Mouse (Mus musculus): ENCODE data around the gene Cmklr1. TPM values are rescaled to one million over a fixed set of nuclear protein-coding genes. Genes with fewer than 3 reads are reported as not detected.
"Not testable (repeated sequence)": the region's sequence is repeated elsewhere in the genome, so short reads cannot be mapped to it uniquely, and the experiment has no call there.

Gene Cmklr1
- polyA plus RNA-seq, 1 experiment from 2014 or later = 3.6 TPM

DNA sequence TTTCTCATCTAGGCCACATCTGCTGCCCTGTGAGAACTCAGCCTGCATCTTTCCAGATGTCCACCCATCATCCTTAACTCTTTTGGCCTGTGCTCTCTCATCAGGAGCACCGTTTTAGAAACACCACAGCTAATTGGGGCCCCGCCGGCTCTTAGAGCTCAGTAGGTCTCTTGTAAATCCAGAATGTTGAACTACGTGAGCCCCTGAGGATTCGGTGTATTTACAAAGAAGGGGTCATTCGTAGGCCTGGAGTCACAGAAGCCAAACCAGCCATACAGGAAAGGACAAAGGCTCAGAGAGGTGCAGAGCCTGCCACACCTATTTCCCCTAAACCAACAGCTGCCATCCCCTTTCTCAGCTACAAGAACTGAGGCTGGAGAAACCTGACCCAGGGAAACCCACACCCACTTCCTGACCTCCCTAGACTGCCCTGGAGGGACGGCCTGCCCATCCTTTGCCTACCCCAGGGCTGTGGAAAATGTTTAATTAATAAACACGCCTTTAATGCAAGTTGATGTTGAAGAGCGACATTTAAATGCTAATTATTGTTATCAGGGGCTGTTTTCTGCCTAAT lies 53.4 kb downstream of the Cmklr1 start:
- H3K4me2 ChIP-seq (replicated peaks) = no peak overlapping the region
- H3K27me3 ChIP-seq = no peaks in the 10 kb centered on the region
- H3K9me3 ChIP-seq = no peaks in the 10 kb centered on the region
- no peak overlapping the region for H3K9ac ChIP-seq
- no peak overlapping the region for H3K27ac ChIP-seq
- peaks cover 34% of the 10 kb centered on the region for H3K4me1 ChIP-seq
- H3K36me3 ChIP-seq = no peaks in the 10 kb centered on the region
- 47% methylated on average over 9 of the region's 9 CpGs for WGBS
- H3K4me3 ChIP-seq = no peak overlapping the region
- ATAC-seq (ENCODE audit: low FRiP score, low read depth) = no peak

DNA sequence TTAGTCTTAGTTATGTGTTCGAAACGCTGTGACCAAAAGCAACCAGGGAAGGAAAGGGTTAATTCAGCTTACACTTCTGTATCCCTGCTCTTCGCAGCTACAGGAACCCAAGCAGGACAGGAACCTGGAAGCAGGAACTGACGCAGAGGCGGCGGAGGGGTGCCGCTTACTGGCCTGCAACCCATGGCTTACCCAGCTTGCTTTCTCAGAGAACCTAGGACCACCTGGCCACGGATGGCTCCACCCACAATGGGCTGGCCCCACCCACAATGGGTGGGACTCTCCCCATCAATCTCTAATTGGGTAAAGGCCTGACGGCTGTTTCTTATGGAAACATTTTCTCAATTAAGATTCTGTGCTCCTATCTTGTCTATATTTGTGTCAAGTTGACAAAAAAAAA lies 54.0 kb downstream of the Cmklr1 start:
- Histone ChIP-seq H3K4me1 (peaks cover 35% of the 10 kb centered on the region), H3K9me3 (no peaks in the 10 kb centered on the region), H3K36me3 (no peaks in the 10 kb centered on the region), H3K4me3 (no peak overlapping the region), H3K4me2 (replicated peaks) (no peak overlapping the region), H3K27me3 (no peaks in the 10 kb centered on the region), H3K9ac (no peak overlapping the region), H3K27ac (no peak overlapping the region)
- no peak for ATAC-seq (ENCODE audit: low FRiP score, low read depth)
- WGBS = 77% methylated on average over 9 of the region's 9 CpGs

DNA sequence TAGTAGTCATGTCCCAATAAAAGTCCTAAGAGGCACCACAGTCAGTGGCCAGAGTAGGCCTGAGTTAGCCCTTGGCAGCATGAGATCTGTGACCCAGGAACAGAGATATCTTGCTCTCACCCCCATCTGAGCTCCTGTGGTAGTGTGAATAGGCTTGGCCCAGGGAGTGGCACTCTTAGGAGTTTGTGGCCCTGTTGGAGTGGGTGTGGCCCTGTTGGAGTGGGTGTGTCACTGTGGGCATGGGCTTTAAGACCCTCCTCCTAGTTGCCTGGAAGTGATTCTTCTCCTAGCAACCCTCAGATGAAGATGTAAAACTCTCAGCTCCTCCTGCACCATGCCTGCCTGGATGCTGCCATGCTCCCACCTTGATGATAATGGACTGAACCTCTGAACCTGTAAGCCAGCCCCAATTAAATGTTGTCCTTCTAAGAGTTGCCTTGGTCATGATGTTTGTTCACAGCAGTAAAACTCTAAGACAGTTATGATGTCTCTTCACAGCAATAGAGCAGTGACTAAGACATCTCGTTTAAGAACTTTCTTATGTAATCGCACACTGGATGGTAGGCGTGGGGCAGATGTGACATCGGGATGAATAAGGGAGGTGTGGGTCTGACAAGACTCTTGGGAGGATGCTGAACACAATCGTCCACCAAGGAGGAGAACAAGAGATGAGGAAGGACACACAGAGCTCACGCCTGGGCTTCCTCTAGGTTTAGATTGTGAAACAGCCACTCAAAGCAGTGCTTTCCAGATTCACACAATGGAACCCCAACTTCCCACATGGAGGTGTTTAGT lies 56.1 kb downstream of the Cmklr1 start:
- H3K27ac ChIP-seq = no peak overlapping the region
- H3K9ac ChIP-seq = no peak overlapping the region
- 88% methylated on average over 6 of the region's 6 CpGs for WGBS
- no peak overlapping the region for H3K4me3 ChIP-seq
- ATAC-seq (ENCODE audit: low FRiP score, low read depth) = no peak
- no peaks in the 10 kb centered on the region for H3K36me3 ChIP-seq
- H3K9me3 ChIP-seq = no peaks in the 10 kb centered on the region
- no peak overlapping the region for H3K4me2 ChIP-seq (replicated peaks)
- H3K4me1 ChIP-seq = peaks cover 43% of the 10 kb centered on the region
- no peaks in the 10 kb centered on the region for H3K27me3 ChIP-seq

DNA sequence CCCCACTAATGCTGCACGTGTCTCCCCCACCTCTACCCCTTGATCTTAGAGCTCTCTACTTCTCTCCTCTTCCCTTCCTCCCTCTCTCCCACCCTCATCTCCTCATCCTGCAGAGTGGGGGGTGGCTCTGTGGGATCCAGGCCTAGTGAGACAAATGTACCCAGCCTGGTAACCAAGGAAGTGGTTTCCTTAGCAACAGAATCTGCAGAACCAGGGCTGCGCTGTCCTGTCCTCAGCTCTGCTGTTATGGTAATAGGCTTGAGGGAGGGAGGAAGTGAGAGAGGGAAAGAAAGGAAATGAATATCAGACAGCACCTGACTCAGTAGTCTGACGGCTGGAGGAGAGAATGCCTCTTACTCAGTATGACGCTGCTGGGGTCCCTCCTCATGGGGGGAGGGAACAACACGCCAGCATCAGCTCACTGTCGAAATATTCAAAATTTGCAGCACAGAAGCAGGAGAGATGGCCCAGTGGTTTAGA lies 58.4 kb downstream of the Cmklr1 start:
- Histone ChIP-seq H3K36me3 (no peaks in the 10 kb centered on the region), H3K9ac (no peak overlapping the region), H3K4me1 (peaks cover 43% of the 10 kb centered on the region), H3K9me3 (no peaks in the 10 kb centered on the region), H3K4me2 (replicated peaks) (no peak overlapping the region), H3K27me3 (no peaks in the 10 kb centered on the region), H3K27ac (no peak overlapping the region), H3K4me3 (no peak overlapping the region)
- 23% methylated on average over 6 of the region's 6 CpGs for WGBS
- ATAC-seq (ENCODE audit: low FRiP score, low read depth) = no peak

DNA sequence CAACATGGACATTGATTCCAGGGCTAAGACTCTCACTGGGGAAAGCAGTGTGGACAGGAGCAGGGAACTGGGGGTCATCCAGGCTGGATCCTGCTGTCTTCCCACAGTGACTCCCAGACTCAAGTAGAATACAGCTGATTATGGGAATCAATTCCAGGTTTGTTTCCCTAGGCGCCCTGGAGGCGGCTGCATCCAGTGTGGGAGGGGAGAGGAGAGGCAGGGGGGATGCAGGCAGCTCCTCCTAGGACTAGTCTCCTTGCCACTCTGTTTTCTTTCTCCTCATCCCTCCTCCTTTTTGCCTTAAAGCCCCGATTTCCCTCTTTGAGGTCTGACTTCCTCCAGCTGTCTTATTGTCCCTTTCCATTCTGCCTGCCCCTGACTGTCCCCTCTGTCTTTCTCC lies 59.1 kb downstream of the Cmklr1 start:
- ATAC-seq (ENCODE audit: low FRiP score, low read depth) = no peak
- Histone ChIP-seq H3K4me1 (peaks cover 43% of the 10 kb centered on the region), H3K4me2 (replicated peaks) (no peak overlapping the region), H3K27ac (no peak overlapping the region), H3K4me3 (no peak overlapping the region), H3K36me3 (no peaks in the 10 kb centered on the region), H3K9ac (no peak overlapping the region), H3K9me3 (no peaks in the 10 kb centered on the region), H3K27me3 (no peaks in the 10 kb centered on the region)
- 2% methylated on average over 3 of the region's 3 CpGs for WGBS

DNA sequence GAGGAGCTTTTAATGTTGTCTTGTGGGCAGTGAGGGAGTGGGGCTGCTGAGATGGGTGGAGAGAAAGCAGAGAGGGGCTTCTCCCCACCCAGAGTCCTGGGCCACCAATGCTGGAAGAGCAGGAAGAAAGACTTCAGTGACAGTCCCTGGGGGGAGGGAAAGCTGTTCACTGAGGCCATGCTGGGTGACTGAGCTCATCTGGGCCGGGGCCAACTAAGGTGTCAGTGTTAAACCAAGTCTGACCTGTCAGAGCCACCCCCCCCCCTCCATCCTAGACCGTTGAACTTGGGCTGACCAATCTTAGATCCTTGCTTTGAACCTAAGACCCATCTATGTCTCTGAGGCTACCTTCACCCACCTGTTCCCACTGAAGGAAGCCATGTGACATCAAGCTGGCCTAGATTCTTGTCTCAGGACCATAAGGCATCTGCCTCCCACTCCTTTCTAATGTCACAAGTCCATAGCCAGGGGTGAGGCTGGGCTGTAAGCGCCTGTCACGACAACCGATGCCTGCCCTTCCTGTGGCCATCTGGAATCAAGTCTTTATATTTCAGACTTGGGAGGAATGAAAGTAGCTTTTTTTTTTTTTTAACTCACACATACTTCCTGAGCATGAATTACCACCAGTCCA lies 60.1 kb downstream of the Cmklr1 start:
- Histone ChIP-seq H3K9ac (no peak overlapping the region), H3K36me3 (no peaks in the 10 kb centered on the region), H3K4me2 (replicated peaks) (no peak overlapping the region), H3K4me1 (peaks cover 43% of the 10 kb centered on the region), H3K9me3 (no peaks in the 10 kb centered on the region), H3K27me3 (no peaks in the 10 kb centered on the region), H3K27ac (no peak overlapping the region), H3K4me3 (no peak overlapping the region)
- ATAC-seq (ENCODE audit: low FRiP score, low read depth) = no peak
- WGBS = 45% methylated on average over 5 of the region's 5 CpGs

DNA sequence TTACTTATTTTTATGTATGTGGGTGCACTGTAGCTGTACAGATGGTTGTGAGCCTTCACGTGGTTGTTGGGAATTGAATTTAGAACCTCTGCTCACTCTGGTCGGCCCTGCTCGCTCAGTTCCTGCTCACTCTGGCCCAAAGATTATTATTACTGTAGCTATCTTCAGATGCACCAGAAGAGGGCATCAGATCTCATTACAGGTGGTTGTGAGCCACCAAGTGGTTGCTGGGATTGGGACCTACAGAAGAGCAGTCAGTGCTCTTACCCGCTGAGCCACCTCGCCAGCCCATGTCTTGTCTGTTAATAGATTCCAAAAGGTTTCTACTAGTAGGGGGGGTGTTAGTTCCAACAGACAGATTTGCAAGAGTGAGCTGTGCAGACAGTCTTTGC lies 63.8 kb downstream of the Cmklr1 start:
- not testable (repeated sequence) for H3K27ac ChIP-seq; H3K4me3 ChIP-seq; H3K36me3 ChIP-seq; H3K4me2 ChIP-seq (replicated peaks); H3K9me3 ChIP-seq; ATAC-seq (ENCODE audit: low FRiP score, low read depth); H3K9ac ChIP-seq; H3K27me3 ChIP-seq
- WGBS = 54% methylated on average over 5 of the region's 5 CpGs
- peaks cover 37% of the 10 kb centered on the region for H3K4me1 ChIP-seq

DNA sequence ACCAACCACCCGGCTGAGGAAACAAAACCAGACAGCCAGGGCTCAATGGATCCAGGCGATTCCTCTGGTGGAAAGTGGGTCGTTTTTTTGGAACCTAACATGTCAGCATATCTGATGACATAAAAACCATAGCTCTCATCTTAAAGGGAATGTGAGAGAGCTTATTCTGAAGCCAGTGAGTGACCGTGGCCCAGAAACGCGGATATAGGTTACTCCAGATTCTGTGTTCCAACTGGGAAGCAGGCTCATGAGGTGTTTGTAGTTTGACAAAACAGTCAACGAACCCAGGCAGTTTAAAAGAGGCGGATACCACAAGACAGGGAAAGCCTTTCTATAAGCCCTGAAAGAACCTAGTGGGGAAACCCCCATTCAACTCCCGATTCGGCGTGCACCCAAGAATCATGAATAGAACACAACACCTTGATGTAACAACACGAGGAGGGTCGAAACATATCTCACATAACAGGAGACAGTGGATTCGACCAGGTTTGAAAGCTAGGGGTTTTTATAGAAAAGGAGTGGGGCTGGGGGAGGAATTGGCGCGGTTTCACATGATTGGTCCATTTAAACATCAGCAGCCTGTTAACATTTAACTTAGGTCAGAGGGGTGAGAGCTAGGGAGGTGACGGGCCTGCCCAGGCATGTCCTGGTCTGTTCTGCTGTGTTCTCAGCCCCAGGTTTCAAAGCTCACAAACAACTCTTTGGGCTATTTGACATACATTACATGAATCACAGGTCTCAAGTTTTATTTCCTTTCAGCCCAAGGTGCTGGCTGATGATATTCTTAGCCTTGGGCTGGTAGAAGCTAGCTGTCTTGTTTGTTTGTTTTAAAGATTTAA lies 64.4 kb downstream of the Cmklr1 start:
- 66% methylated on average over 17 of the region's 17 CpGs for WGBS
- not testable (repeated sequence) for H3K4me2 ChIP-seq (replicated peaks); H3K36me3 ChIP-seq; H3K27ac ChIP-seq; H3K9me3 ChIP-seq; H3K27me3 ChIP-seq; H3K9ac ChIP-seq; H3K4me3 ChIP-seq; ATAC-seq (ENCODE audit: low FRiP score, low read depth)
- H3K4me1 ChIP-seq = peaks cover 31% of the 10 kb centered on the region

DNA sequence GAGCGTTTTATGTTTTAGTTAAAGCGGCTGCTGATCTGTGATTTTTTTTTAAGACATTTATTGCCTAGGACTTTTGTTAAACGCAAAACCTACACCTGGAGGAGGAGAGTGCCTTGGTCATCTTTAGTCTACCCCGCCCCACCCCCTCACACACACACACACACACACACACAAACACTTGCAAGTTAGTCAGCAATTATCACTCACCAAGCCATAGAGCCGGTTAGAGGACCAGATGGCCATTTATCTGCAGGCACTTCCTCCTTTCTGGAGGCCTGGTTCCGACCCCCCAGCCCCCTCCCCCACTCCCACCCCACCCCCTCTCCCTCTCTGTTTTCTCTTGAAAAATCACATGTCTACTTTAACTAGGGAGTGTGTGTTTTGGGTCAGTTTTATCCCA lies 65.8 kb downstream of the Cmklr1 start:
- Histone ChIP-seq H3K4me1 (peaks cover 20% of the 10 kb centered on the region), H3K27ac (no peak overlapping the region), H3K9ac (no peak overlapping the region), H3K27me3 (no peaks in the 10 kb centered on the region), H3K9me3 (no peaks in the 10 kb centered on the region), H3K36me3 (no peaks in the 10 kb centered on the region), H3K4me2 (replicated peaks) (no peak overlapping the region), H3K4me3 (no peak overlapping the region)
- no peak for ATAC-seq (ENCODE audit: low FRiP score, low read depth)
- WGBS = 12% methylated on average over 6 of the region's 6 CpGs

DNA sequence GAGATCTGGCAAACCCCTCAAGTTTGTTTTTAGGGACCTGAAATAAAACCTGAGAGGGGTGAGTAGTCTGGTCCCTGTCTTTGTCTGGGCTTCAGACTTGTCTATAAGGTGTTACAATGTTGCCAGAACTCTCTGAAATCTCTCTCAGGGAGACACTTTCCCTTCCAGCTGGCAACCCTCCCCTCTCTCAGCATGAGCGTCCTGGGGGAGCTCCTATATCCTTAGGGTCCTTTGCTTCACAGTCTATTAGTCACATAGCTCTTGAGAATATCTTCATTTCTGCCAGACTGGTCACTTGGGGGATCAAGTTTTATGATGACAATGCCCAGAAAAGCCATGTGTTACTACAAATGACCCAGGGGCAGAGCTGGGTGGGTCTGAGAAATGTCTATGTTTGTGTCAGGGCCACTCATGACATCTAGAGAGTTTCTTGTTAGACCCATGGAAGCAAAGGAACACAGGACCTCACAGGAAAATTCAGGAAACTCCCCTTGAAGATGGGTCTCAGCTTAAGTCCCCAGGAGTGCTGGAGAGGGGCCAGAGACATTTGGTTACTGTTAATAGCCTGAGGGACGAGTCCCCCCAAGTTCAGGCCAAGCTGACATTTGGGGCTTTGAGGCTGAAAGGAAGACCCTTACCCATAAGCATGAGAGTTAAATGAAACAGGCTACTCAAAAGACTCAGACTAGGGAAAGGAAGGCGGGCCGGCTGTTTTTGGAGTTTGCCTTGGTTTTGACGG lies 66.6 kb downstream of the Cmklr1 start:
- no peak overlapping the region for H3K4me3 ChIP-seq
- no peak overlapping the region for H3K4me2 ChIP-seq (replicated peaks)
- no peak for ATAC-seq (ENCODE audit: low FRiP score, low read depth)
- peaks cover 25% of the 10 kb centered on the region for H3K4me1 ChIP-seq
- H3K27me3 ChIP-seq = no peaks in the 10 kb centered on the region
- no peak overlapping the region for H3K27ac ChIP-seq
- H3K9ac ChIP-seq = no peak overlapping the region
- no peaks in the 10 kb centered on the region for H3K36me3 ChIP-seq
- H3K9me3 ChIP-seq = no peaks in the 10 kb centered on the region
- WGBS = 29% methylated on average over 5 of the region's 5 CpGs

DNA sequence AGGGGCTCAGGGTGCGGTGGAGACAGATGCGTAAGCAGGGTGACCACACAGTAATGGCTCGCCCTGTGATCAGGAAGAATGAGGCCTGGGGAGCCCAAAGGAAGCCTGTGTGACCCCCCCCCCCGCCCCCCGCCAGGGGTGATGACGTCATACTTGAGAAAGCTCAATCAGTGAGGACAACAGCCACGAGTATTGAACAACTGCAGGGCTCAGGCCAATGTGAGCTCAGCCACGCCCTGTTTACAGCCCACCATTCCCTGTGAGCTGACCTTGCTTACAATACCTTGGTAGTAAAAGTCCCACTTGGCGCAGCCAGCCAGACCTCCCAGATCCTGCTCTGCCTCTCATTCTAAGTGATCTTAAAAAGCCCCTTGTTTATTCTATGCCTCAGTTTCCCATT lies 69.4 kb downstream of the Cmklr1 start:
- peaks cover 35% of the 10 kb centered on the region for H3K4me1 ChIP-seq
- no peaks in the 10 kb centered on the region for H3K27me3 ChIP-seq
- H3K4me2 ChIP-seq (replicated peaks) = no peak overlapping the region
- 43% methylated on average over 9 of the region's 9 CpGs for WGBS
- H3K9me3 ChIP-seq = no peaks in the 10 kb centered on the region
- no peaks in the 10 kb centered on the region for H3K36me3 ChIP-seq
- H3K4me3 ChIP-seq = no peak overlapping the region
- ATAC-seq (ENCODE audit: low FRiP score, low read depth) = no peak
- no peak overlapping the region for H3K27ac ChIP-seq
- no peak overlapping the region for H3K9ac ChIP-seq

All from limb, embryonic 13.5 days (tissue).